Mouse (Mus musculus) intestine, embryonic 16.5 days (tissue): ENCODE results near the gene Hspb3. TPM values are rescaled to one million over a fixed set of nuclear protein-coding genes. Genes with fewer than 3 reads are reported as not detected.

Experiments used
- ATAC-seq: fragments of 200-750 bp; cut with Nextera tagmentation; 2 replicates; pipeline ENCODE4 v1.8.0; 2017; ENCODE audit warnings: moderate TSS enrichment, moderate library complexity
- H3K27ac ChIP-seq: fragments of 300-500 bp; sonication (generic); 2 replicates; pipeline ENCODE4 v1.5.1; 2014; ENCODE audit warnings: mild to moderate bottlenecking, low read length
- H3K27me3 ChIP-seq: fragments of 300-500 bp; sonication (generic); replicated peaks from 2 replicates; pipeline ENCODE4 v1.6.1; 2014; ENCODE audit warnings: low read length, control low read depth, mixed read lengths; ENCODE audit not compliant: control insufficient read depth, insufficient read depth
- H3K36me3 ChIP-seq: fragments of 300-500 bp; sonication (generic); 2 replicates; pipeline ENCODE4 v1.6.1; 2014; ENCODE audit warnings: low read length, control low read depth; ENCODE audit not compliant: control insufficient read depth, insufficient read depth
- H3K4me1 ChIP-seq: fragments of 300-500 bp; sonication (generic); 2 replicates; pipeline ENCODE4 v1.6.1; 2014; ENCODE audit warnings: low read length, control low read depth, mixed read lengths; ENCODE audit not compliant: control insufficient read depth, insufficient read depth
- H3K4me2 ChIP-seq: fragments of 300-500 bp; sonication (generic); 2 replicates; pipeline ENCODE4 v1.6.1; 2014; ENCODE audit warnings: low read depth, low read length, control low read depth
- H3K4me3 ChIP-seq: fragments of 300-500 bp; sonication (generic); 2 replicates; pipeline ENCODE4 v1.5.1; 2014; ENCODE audit warnings: mild to moderate bottlenecking, low read length
- H3K9ac ChIP-seq: fragments of 300-500 bp; sonication (generic); 2 replicates; pipeline ENCODE4 v1.6.1; 2014; ENCODE audit warnings: low read depth, low read length
- H3K9me3 ChIP-seq: fragments of 300-500 bp; sonication (generic); 2 replicates; pipeline ENCODE4 v1.6.1; 2016; ENCODE audit warnings: low read length, control low read depth; ENCODE audit not compliant: control insufficient read depth
- WGBS: fragments of 180-500 bp; shearing (Covaris S2); extraction: QIAGEN DNeasy Blood & Tissue Kit; methylation state at CpG from one replicate; pipeline ENCODE4 v1.1.7; 2014; 5-methylcytosine and 5-hydroxymethylcytosine counted together
- polyA plus RNA-seq: library from polyadenylated mRNA; unstranded; fragments of >200 nt; fragmentation: Nextera tagmentation; extraction: Ambion mirVana; gene quantifications from 2 replicates; pipeline ENCODE4 v1.2.1, GENCODE M21; 2015

Hspb3 gene
- not detected in 2 replicates for polyA plus RNA-seq

GRCm38 (mm10) chr13:113663151-113663779 lies at the start of gene Hspb3:
Hspb3 (minus strand) TSS chr13:113663676.
- peak within 1 kb of the TSS; percentile 17; the same call in 1 of the 2 replicates for H3K4me2 ChIP-seq
- no peak within 1 kb of the TSS; the same call in 1 of the 2 replicates for H3K9ac ChIP-seq
- no peak within 1 kb of the TSS for H3K27ac ChIP-seq
- H3K4me3 ChIP-seq: no peak within 1 kb of the TSS
- no peaks in the 10 kb centered on the region for H3K4me1 ChIP-seq
- no peaks in the 10 kb centered on the region for H3K27me3 ChIP-seq
- 57% methylated on average over 28 of the region's 28 CpGs for WGBS
- no peak for ATAC-seq
- no peaks in the 10 kb centered on the region for H3K36me3 ChIP-seq
- H3K9me3 ChIP-seq: no peaks in the 10 kb centered on the region

- WGBS: 83% methylated on average over 3 of the region's 3 CpGs
- H3K4me3 ChIP-seq: no peak overlapping the region
- H3K9ac ChIP-seq: no peak overlapping the region
- ATAC-seq: no peak
- no peaks in the 10 kb centered on the region for H3K36me3 ChIP-seq
- peaks cover 3% of the 10 kb centered on the region; the same call in 1 of the 2 replicates for H3K9me3 ChIP-seq
- H3K4me1 ChIP-seq: no peaks in the 10 kb centered on the region
- no peaks in the 10 kb centered on the region for H3K27me3 ChIP-seq
- H3K27ac ChIP-seq: no peak overlapping the region
- H3K4me2 ChIP-seq: no peak overlapping the region
Observed at GRCm38 (mm10) chr13:113713186-113713585, 49.7 kb upstream of the Hspb3 start.

- Histone ChIP-seq H3K4me2 (no peak overlapping the region), H3K9me3 (no peaks in the 10 kb centered on the region), H3K27ac (no peak overlapping the region), H3K4me3 (no peak overlapping the region), H3K9ac (no peak overlapping the region), H3K4me1 (no peaks in the 10 kb centered on the region), H3K27me3 (no peaks in the 10 kb centered on the region), H3K36me3 (no peaks in the 10 kb centered on the region)
- no peak for ATAC-seq
- WGBS: 34% methylated on average over 4 of the region's 4 CpGs
Observed at GRCm38 (mm10) chr13:113706183-113706582, 42.7 kb upstream of the Hspb3 start.

- H3K9me3 ChIP-seq: no peaks in the 10 kb centered on the region
- H3K36me3 ChIP-seq: no peaks in the 10 kb centered on the region
- H3K4me3 ChIP-seq: no peak overlapping the region
- no peak for ATAC-seq
- H3K4me1 ChIP-seq: no peaks in the 10 kb centered on the region
- WGBS: 69% methylated on average over 3 of the region's 3 CpGs
- H3K4me2 ChIP-seq: no peak overlapping the region
- no peak overlapping the region for H3K9ac ChIP-seq
- H3K27me3 ChIP-seq: no peaks in the 10 kb centered on the region
- no peak overlapping the region for H3K27ac ChIP-seq
Observed at GRCm38 (mm10) chr13:113701185-113701584, 37.7 kb upstream of the Hspb3 start.

- Histone ChIP-seq H3K4me2 (no peak overlapping the region), H3K9me3 (no peaks in the 10 kb centered on the region), H3K27ac (no peak overlapping the region), H3K27me3 (no peaks in the 10 kb centered on the region), H3K4me3 (no peak overlapping the region), H3K9ac (no peak overlapping the region), H3K4me1 (no peaks in the 10 kb centered on the region), H3K36me3 (no peaks in the 10 kb centered on the region)
- WGBS: 93% methylated on average over 8 of the region's 8 CpGs
- no peak for ATAC-seq
Observed at GRCm38 (mm10) chr13:113699928-113700327, 36.5 kb upstream of the Hspb3 start.

GRCm38 (mm10) chr13:113699415-113699873 lies 36.0 kb upstream of the Hspb3 start:
- no peaks in the 10 kb centered on the region for H3K36me3 ChIP-seq
- ATAC-seq: 0 out of 2 replicates have a peak, but pooled peaks have one; percentile 42
- H3K4me1 ChIP-seq: no peaks in the 10 kb centered on the region
- no peak overlapping the region for H3K9ac ChIP-seq
- H3K27me3 ChIP-seq: no peaks in the 10 kb centered on the region
- H3K27ac ChIP-seq: no peak overlapping the region
- H3K4me2 ChIP-seq: no peak overlapping the region
- H3K4me3 ChIP-seq: no peak overlapping the region
- no peaks in the 10 kb centered on the region for H3K9me3 ChIP-seq
- WGBS: 53% methylated on average over 11 of the region's 11 CpGs

- H3K36me3 ChIP-seq: no peaks in the 10 kb centered on the region
- no peaks in the 10 kb centered on the region for H3K4me1 ChIP-seq
- ATAC-seq: no peak
- H3K4me3 ChIP-seq: no peak overlapping the region
- no peak overlapping the region for H3K27ac ChIP-seq
- 47% methylated on average over 4 of the region's 4 CpGs for WGBS
- no peak overlapping the region for H3K9ac ChIP-seq
- no peak overlapping the region for H3K4me2 ChIP-seq
- H3K9me3 ChIP-seq: no peaks in the 10 kb centered on the region
- H3K27me3 ChIP-seq: no peaks in the 10 kb centered on the region
Observed at GRCm38 (mm10) chr13:113696838-113697321, 33.4 kb upstream of the Hspb3 start.

- ATAC-seq: no peak
- no peaks in the 10 kb centered on the region for H3K4me1 ChIP-seq
- H3K4me3 ChIP-seq: no peak overlapping the region
- no peaks in the 10 kb centered on the region for H3K9me3 ChIP-seq
- no peaks in the 10 kb centered on the region for H3K36me3 ChIP-seq
- no peak overlapping the region for H3K27ac ChIP-seq
- no peak overlapping the region for H3K9ac ChIP-seq
- 25% methylated on average over 6 of the region's 6 CpGs for WGBS
- H3K4me2 ChIP-seq: no peak overlapping the region
- no peaks in the 10 kb centered on the region for H3K27me3 ChIP-seq
Observed at GRCm38 (mm10) chr13:113693383-113693782, 29.9 kb upstream of the Hspb3 start.

- H3K4me1 ChIP-seq: no peaks in the 10 kb centered on the region
- H3K9ac ChIP-seq: no peak overlapping the region
- no peaks in the 10 kb centered on the region for H3K9me3 ChIP-seq
- no peak overlapping the region for H3K27ac ChIP-seq
- ATAC-seq: no peak
- H3K27me3 ChIP-seq: no peaks in the 10 kb centered on the region
- WGBS: 61% methylated on average over 9 of the region's 9 CpGs
- no peaks in the 10 kb centered on the region for H3K36me3 ChIP-seq
- no peak overlapping the region for H3K4me3 ChIP-seq
- no peak overlapping the region for H3K4me2 ChIP-seq
Observed at GRCm38 (mm10) chr13:113691644-113692043, 28.2 kb upstream of the Hspb3 start.
